Comparison of ENCODE assay signal across 7 mouse cellular contexts in the genomic region with DNA sequence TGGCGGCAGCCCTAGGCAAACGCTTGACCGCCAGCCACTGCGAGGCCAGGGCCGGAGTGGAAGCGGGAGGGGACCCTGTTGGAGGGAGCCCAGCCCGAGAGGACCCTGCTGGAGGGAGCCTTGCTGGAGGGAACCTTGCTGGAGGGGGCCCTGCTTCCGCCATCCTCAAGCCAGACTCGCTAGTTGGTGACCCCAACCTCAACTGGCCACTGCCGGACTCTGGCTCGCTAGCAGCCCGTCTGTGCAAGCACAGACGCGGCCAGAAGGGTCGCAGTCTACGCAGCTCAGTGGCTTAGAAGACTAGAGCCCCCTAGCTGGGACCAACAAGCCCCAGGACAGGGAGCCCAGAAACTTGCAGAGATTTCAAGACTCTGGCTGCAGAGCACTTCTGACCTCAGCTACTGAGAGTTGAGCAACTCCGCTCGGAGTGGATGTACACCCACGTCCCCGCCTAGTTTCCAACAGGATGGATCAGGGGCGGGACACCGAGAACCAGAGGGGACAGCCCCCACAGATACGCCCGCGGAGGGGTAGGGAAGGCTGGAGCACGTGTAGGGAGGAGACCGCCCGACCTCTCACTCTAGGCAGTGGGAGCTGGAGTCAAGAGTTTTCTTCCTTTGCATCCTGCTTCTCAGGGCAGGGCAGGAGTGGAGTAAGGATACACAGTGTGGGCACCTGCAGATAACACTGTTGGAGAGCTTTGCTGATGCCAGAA. TPM values are rescaled to one million over a fixed set of nuclear protein-coding genes. Genes with fewer than 3 reads are reported as not detected.
DNase-seq lines count a peak whose midpoint lies in the region; ATAC-seq and TF ChIP-seq lines count a peak whose summit lies in the region.

A gene (minus strand): TSS at position 346 of the 715 bp plus-strand sequence.

- no peaks in the 10 kb centered on the region for H3K36me3 ChIP-seq in lung, embryonic 14.5 days (ENCODE audit: insufficient read depth)
- no peaks in the 10 kb centered on the region for H3K36me3 ChIP-seq in embryonic facial prominence, embryonic 11.5 days (replicated peaks; ENCODE audit: control insufficient read depth, insufficient read depth, low read depth, low read length)
- H3K36me3 ChIP-seq in megakaryocyte, embryonic 14.5 days (replicated peaks; ENCODE audit: low read length): no peaks in the 10 kb centered on the region
- no peaks in the 10 kb centered on the region for H3K36me3 ChIP-seq in testis, adult 2 months (ENCODE audit: control insufficient read depth, insufficient read depth, low read length)

- peak; percentile 15 for DNase-seq in lung, embryonic 14.5 days
- DNase-seq in lung, adult 18-20 months: no peak
- DNase-seq in embryonic facial prominence, embryonic 11.5 days (ENCODE audit: low spot score): peak; percentile 25
- peak; percentile 1 for DNase-seq in heart, postnatal 25 days (ENCODE audit: low spot score)
- DNase-seq in layer of hippocampus, postnatal 36 days: no peak

- H3K4me2 ChIP-seq in lung, embryonic 14.5 days: peak within 1 kb of the TSS; percentile 61
- H3K4me2 ChIP-seq in embryonic facial prominence, embryonic 11.5 days (ENCODE audit: low read depth, low read length): peak within 1 kb of the TSS; percentile 70

- H3K4me3 ChIP-seq in lung, embryonic 14.5 days (ENCODE audit: low read depth, low read length): peak within 1 kb of the TSS; percentile 28
- peak within 1 kb of the TSS; percentile 29 for H3K4me3 ChIP-seq in embryonic facial prominence, embryonic 11.5 days (ENCODE audit: low read depth, low read length)
- H3K4me3 ChIP-seq in megakaryocyte, embryonic 14.5 days (replicated peaks): peak within 1 kb of the TSS; percentile 29
- peak within 1 kb of the TSS; percentile 65 for H3K4me3 ChIP-seq in testis, adult 2 months (ENCODE audit: control insufficient read depth, low read depth, low read length)

- ATAC-seq in lung, embryonic 14.5 days (ENCODE audit: insufficient read depth): peak; percentile 82; the same call in 1 of the 2 replicates
- peak; percentile 48; the same call in 1 of the 2 replicates for ATAC-seq in embryonic facial prominence, embryonic 11.5 days (replicated peaks; ENCODE audit: insufficient number of reproducible peaks, low FRiP score, low TSS enrichment, low read depth)

- no peak within 1 kb of the TSS for H3K9ac ChIP-seq in lung, embryonic 14.5 days
- peak within 1 kb of the TSS; percentile 41 for H3K9ac ChIP-seq in embryonic facial prominence, embryonic 11.5 days (replicated peaks; ENCODE audit: low read length)

- intact Hi-C loops in heart, postnatal 25 days (cut with DNase I): no loop called here

- TF ChIP-seq CTCF in lung, embryonic 14.5 days (IDR thresholded peaks at IDR 0.05; ENCODE audit: low read depth): no peak
- TF ChIP-seq CTCF in testis, adult 2 months (IDR thresholded peaks at IDR 0.05; ENCODE audit: control insufficient read depth, insufficient read depth, insufficient replicate concordance, low read depth, low read length): no peak

- H3K4me1 ChIP-seq in lung, embryonic 14.5 days (ENCODE audit: insufficient read depth): no peaks in the 10 kb centered on the region
- no peaks in the 10 kb centered on the region for H3K4me1 ChIP-seq in embryonic facial prominence, embryonic 11.5 days (ENCODE audit: control insufficient read depth, insufficient read depth, low read length)
- peaks cover 5% of the 10 kb centered on the region; the same call in 1 of the 2 replicates for H3K4me1 ChIP-seq in megakaryocyte, embryonic 14.5 days
- H3K4me1 ChIP-seq in testis, adult 2 months (ENCODE audit: control insufficient read depth, insufficient read depth, low read length): peaks cover 6% of the 10 kb centered on the region

- H3K27me3 ChIP-seq in lung, embryonic 14.5 days (ENCODE audit: insufficient read depth, low read length): no peaks in the 10 kb centered on the region
- 0 out of 2 replicates have a peak, but pooled peaks cover 2% of the 10 kb centered on the region for H3K27me3 ChIP-seq in embryonic facial prominence, embryonic 11.5 days (ENCODE audit: control insufficient read depth, insufficient read depth, low read length)
- H3K27me3 ChIP-seq in megakaryocyte, embryonic 14.5 days (replicated peaks): peaks cover 28% of the 10 kb centered on the region
- H3K27me3 ChIP-seq in testis, adult 2 months (ENCODE audit: control insufficient read depth, insufficient read depth, low read length): no peaks in the 10 kb centered on the region

- no peak within 1 kb of the TSS for H3K27ac ChIP-seq in lung, embryonic 14.5 days (ENCODE audit: low read depth)
- no peak within 1 kb of the TSS for H3K27ac ChIP-seq in embryonic facial prominence, embryonic 11.5 days (replicated peaks; ENCODE audit: low read depth, low read length)
- 0 out of 2 replicates have a peak within 1 kb of the TSS, but pooled peaks have one; percentile 17 for H3K27ac ChIP-seq in testis, adult 2 months (ENCODE audit: control insufficient read depth, insufficient read depth, low read depth, low read length)

- WGBS in lung, embryonic 14.5 days: 10% methylated on average over 28 of the region's 28 CpGs
- 18% methylated on average over 28 of the region's 28 CpGs for WGBS in embryonic facial prominence, embryonic 11.5 days

- TF ChIP-seq POLR2A in testis, adult 2 months (IDR thresholded peaks at IDR 0.05; ENCODE audit: control insufficient read depth, low read depth, low read length): no peak

- H3K9me3 ChIP-seq in lung, embryonic 14.5 days (ENCODE audit: low read depth, low read length): no peaks in the 10 kb centered on the region
- H3K9me3 ChIP-seq in embryonic facial prominence, embryonic 11.5 days (replicated peaks; ENCODE audit: control insufficient read depth, low read length): no peaks in the 10 kb centered on the region
- no peaks in the 10 kb centered on the region for H3K9me3 ChIP-seq in megakaryocyte, embryonic 14.5 days

RNA-seq across cellular contexts. Expression of the gene that starts here (rescaled TPM):
- polyA plus RNA-seq in lung, embryonic 14.5 days (2014; fragmentation: Nextera tagmentation; extraction: Ambion mirVana): 0.72 and 0.75 TPM in 2 replicates
- 0.49 and 0.70 TPM in 2 replicates for polyA plus RNA-seq in embryonic facial prominence, embryonic 11.5 days (2014; fragmentation: Nextera tagmentation; extraction: Ambion mirVana)
- total RNA-seq in heart, postnatal 25 days (2021): not detected
- polyA plus RNA-seq in megakaryocyte, embryonic 14.5 days (2012; ENCODE audit: insufficient read depth, low replicate concordance): not detected in 2 replicates
- polyA plus RNA-seq in testis, adult 2 months (2012; rRNA removed): 1.0 and 1.6 TPM in 2 replicates
- total RNA-seq in layer of hippocampus, postnatal 36 days (2021): 1 to 10 TPM; 2.8 to 4.3 TPM

Comparison
In these comparisons a context has a peak if more than half of its experiments do, and no peak if none do; other contexts are left out.
1. Peak in DNase-seq, ATAC-seq, H3K4me3 ChIP-seq and H3K4me2 ChIP-seq in lung, embryonic 14.5 days; RNA of the gene not detected or under 1 TPM.
2. Peak in DNase-seq, ATAC-seq, H3K4me3 ChIP-seq, H3K9ac ChIP-seq and H3K4me2 ChIP-seq in embryonic facial prominence, embryonic 11.5 days; RNA of the gene not detected or under 1 TPM.
3. Peak in DNase-seq in heart, postnatal 25 days; RNA of the gene not detected or under 1 TPM.